Mouse (Mus musculus): Measurements from ENCODE around the gene Zfp853. TPM values are rescaled to one million over a fixed set of nuclear protein-coding genes. Genes with fewer than 3 reads are reported as not detected.
A peak's percentile ranks its signal among the peaks of the same experiment; 100 is the strongest.

The Zfp853 gene
- polyA plus RNA-seq, 1 experiment: not detected

- Histone ChIP-seq H3K27ac (ENCODE audit: control insufficient read depth, insufficient read depth, low read depth, low read length) (no peak overlapping the region), H3K36me3 (ENCODE audit: control insufficient read depth, insufficient read depth, low read length) (no peaks in the 10 kb centered on the region), H3K4me1 (ENCODE audit: control insufficient read depth, insufficient read depth, low read length) (peaks cover 14% of the 10 kb centered on the region), H3K4me3 (ENCODE audit: control insufficient read depth, low read depth, low read length) (no peak overlapping the region), H3K27me3 (ENCODE audit: control insufficient read depth, insufficient read depth, low read length) (no peaks in the 10 kb centered on the region)
- TF ChIP-seq POLR2A (IDR thresholded peaks at IDR 0.05; ENCODE audit: control insufficient read depth, low read depth, low read length) (no peak), CTCF (IDR thresholded peaks at IDR 0.05; ENCODE audit: control insufficient read depth, insufficient read depth, insufficient replicate concordance, low read depth, low read length) (no peak)
Observed at GRCm38 (mm10) chr5:143272540-143273330, 20.7 kb downstream of the Zfp853 start.

DNA sequence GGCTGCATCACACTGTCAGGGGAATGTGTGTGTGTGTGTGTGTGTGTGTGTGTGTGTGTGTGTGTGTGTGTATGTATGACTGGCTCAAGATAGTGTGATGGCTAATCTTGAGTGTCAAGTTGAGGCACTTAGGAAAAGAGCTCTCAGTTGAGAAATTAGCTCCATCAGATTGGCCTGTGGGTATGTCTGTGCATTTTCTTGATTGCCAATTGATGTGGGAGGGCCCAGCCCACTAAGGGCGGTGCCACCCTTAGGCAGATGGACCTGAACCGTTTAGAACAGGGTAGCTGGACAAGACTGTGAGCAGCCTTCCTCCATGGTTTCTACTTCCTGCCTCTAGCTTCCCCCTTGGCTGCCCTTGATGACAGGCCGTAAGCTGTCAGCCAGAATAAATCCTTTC, 21.3 kb downstream of the Zfp853 start:
- H3K4me1 ChIP-seq (ENCODE audit: control insufficient read depth, insufficient read depth, low read length): peaks cover 14% of the 10 kb centered on the region
- no peaks in the 10 kb centered on the region for H3K36me3 ChIP-seq (ENCODE audit: control insufficient read depth, insufficient read depth, low read length)
- H3K4me3 ChIP-seq (ENCODE audit: control insufficient read depth, low read depth, low read length): no peak overlapping the region
- TF ChIP-seq POLR2A (IDR thresholded peaks at IDR 0.05; ENCODE audit: control insufficient read depth, low read depth, low read length) (no peak), CTCF (IDR thresholded peaks at IDR 0.05; ENCODE audit: control insufficient read depth, insufficient read depth, insufficient replicate concordance, low read depth, low read length) (no peak)
- H3K27me3 ChIP-seq (ENCODE audit: control insufficient read depth, insufficient read depth, low read length): no peaks in the 10 kb centered on the region
- H3K27ac ChIP-seq (ENCODE audit: control insufficient read depth, insufficient read depth, low read depth, low read length): no peak overlapping the region

DNA sequence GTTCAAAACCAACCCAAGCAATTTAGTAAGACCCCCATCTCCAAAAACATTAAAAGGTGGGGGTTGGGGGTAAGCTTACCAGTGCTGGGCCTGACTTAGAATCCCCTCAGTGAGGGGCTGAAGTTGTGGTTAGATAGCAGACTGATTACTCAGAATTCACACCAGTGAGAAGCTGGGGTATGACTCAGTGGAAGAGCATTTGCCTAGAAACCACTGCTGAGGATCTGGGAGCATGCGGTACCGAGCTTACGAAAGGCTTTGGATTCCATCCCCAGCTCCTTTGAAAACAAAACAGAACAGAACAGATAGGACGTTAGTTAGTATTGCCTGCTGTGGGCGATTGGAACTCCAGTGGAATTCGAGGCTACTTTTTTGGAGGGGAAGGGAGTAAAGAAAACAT, 21.8 kb downstream of the Zfp853 start:
- peaks cover 14% of the 10 kb centered on the region for H3K4me1 ChIP-seq (ENCODE audit: control insufficient read depth, insufficient read depth, low read length)
- TF ChIP-seq CTCF (IDR thresholded peaks at IDR 0.05; ENCODE audit: control insufficient read depth, insufficient read depth, insufficient replicate concordance, low read depth, low read length): no peak
- no peak for TF ChIP-seq POLR2A (IDR thresholded peaks at IDR 0.05; ENCODE audit: control insufficient read depth, low read depth, low read length)
- no peaks in the 10 kb centered on the region for H3K27me3 ChIP-seq (ENCODE audit: control insufficient read depth, insufficient read depth, low read length)
- no peaks in the 10 kb centered on the region for H3K36me3 ChIP-seq (ENCODE audit: control insufficient read depth, insufficient read depth, low read length)
- no peak overlapping the region for H3K4me3 ChIP-seq (ENCODE audit: control insufficient read depth, low read depth, low read length)
- H3K27ac ChIP-seq (ENCODE audit: control insufficient read depth, insufficient read depth, low read depth, low read length): no peak overlapping the region

DNA sequence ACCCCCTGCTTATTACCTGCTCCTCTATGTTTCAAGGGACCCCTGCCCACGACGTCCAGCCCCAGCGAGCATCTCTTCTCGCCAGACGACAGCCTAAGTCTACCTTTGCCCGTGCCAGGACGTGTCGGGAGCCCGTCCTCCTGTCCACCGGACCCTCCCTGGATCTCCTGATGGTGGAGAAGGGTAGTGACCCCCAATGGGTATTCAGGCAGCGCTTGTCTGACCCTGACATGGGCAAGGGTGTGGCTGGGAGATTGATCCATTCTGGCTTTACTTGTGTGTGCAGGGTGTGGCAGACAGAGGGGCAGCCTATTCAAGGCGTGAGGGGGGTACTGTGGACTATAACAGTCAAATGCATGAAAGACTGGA, 23.3 kb downstream of the Zfp853 start:
- Histone ChIP-seq H3K4me3 (ENCODE audit: control insufficient read depth, low read depth, low read length) (peak overlapping the region; percentile 89), H3K27me3 (ENCODE audit: control insufficient read depth, insufficient read depth, low read length) (no peaks in the 10 kb centered on the region), H3K27ac (ENCODE audit: control insufficient read depth, insufficient read depth, low read depth, low read length) (no peak overlapping the region), H3K36me3 (ENCODE audit: control insufficient read depth, insufficient read depth, low read length) (no peaks in the 10 kb centered on the region), H3K4me1 (ENCODE audit: control insufficient read depth, insufficient read depth, low read length) (peaks cover 14% of the 10 kb centered on the region)
- TF ChIP-seq CTCF (IDR thresholded peaks at IDR 0.05; ENCODE audit: control insufficient read depth, insufficient read depth, insufficient replicate concordance, low read depth, low read length) (no peak), POLR2A (IDR thresholded peaks at IDR 0.05; ENCODE audit: control insufficient read depth, low read depth, low read length) (no peak)

DNA sequence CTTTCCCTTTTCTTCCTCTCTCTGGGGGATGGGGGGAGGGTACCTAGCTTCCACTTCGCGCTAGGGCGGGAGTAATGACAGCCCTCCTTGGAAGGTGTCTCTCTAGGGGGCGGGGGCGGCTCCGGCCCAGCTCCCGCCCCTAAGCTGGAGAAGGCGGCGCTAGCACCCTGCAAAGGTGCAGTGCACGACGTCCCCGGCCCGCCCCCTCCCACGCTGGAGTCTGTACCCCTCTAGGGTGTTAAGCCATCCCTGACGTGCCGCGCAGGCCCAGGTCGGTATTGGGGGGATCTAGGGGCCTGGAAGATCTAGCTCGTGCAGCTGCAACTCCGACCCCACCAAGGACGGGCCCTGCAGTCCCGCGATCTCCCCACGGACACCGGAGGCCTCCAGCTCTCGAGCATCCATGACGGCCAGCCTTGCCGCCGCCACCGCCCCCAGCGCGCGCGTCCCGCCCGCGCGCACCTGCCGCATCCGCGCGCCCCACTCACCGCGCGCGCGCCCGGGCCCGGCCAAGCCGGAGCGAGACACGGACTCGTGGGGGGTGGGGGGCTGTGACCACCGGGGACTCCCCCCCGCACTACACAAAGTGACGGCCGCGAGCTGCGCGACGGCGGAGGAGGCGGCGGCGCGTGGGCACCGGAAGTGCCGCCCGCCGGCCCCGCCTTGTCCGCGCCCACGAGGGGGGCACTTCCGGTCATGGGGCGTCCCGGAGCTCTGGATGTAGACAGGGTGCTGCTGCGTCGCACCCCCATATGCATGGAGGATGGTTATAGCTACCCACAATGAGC, 23.9 kb downstream of the Zfp853 start, which contains the start of gene Zfp316:
Zfp316 (minus strand) TSS at position 660 of the 788 bp plus-strand sequence.
- no peak within 1 kb of the TSS for H3K27ac ChIP-seq (ENCODE audit: control insufficient read depth, insufficient read depth, low read depth, low read length)
- H3K36me3 ChIP-seq (ENCODE audit: control insufficient read depth, insufficient read depth, low read length): no peaks in the 10 kb centered on the region
- TF ChIP-seq CTCF (IDR thresholded peaks at IDR 0.05; ENCODE audit: control insufficient read depth, insufficient read depth, insufficient replicate concordance, low read depth, low read length) (no peak), POLR2A (IDR thresholded peaks at IDR 0.05; ENCODE audit: control insufficient read depth, low read depth, low read length) (peak; percentile 12; the same call in 1 of the 2 replicates)
- peak within 1 kb of the TSS; percentile 89 for H3K4me3 ChIP-seq (ENCODE audit: control insufficient read depth, low read depth, low read length)
- no peaks in the 10 kb centered on the region for H3K27me3 ChIP-seq (ENCODE audit: control insufficient read depth, insufficient read depth, low read length)
- peaks cover 14% of the 10 kb centered on the region for H3K4me1 ChIP-seq (ENCODE audit: control insufficient read depth, insufficient read depth, low read length)

GRCm38 (mm10) chr5:143268985-143269362, 24.4 kb downstream of the Zfp853 start:
- no peak overlapping the region for H3K27ac ChIP-seq (ENCODE audit: control insufficient read depth, insufficient read depth, low read depth, low read length)
- TF ChIP-seq POLR2A (IDR thresholded peaks at IDR 0.05; ENCODE audit: control insufficient read depth, low read depth, low read length) (no peak), CTCF (IDR thresholded peaks at IDR 0.05; ENCODE audit: control insufficient read depth, insufficient read depth, insufficient replicate concordance, low read depth, low read length) (no peak)
- no peaks in the 10 kb centered on the region for H3K36me3 ChIP-seq (ENCODE audit: control insufficient read depth, insufficient read depth, low read length)

DNA sequence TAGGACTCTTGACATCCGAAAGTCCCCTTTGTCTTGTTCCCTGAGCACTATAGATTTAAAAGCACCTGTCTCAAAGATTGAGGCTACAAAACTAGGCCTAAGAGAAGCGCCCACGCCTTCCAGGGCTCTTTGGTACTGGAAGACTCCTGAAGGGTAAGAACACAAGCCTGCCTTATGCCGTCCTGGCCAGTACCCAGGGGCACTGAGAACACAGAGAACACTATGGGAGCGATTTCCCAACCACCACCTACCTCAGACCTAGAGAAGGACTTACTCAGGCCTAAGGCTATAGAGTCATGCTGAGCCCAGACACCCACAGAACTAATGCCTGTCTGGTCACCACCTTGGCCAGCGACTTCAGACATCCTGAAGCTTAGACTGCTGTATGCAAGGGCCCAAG, 26.6 kb downstream of the Zfp853 start:
- TF ChIP-seq CTCF (IDR thresholded peaks at IDR 0.05; ENCODE audit: control insufficient read depth, insufficient read depth, insufficient replicate concordance, low read depth, low read length): no peak
- TF ChIP-seq POLR2A (IDR thresholded peaks at IDR 0.05; ENCODE audit: control insufficient read depth, low read depth, low read length): no peak
- H3K36me3 ChIP-seq (ENCODE audit: control insufficient read depth, insufficient read depth, low read length): no peaks in the 10 kb centered on the region

More at GRCm38 (mm10) chr5:143268985-143269362, 24.4 kb downstream of the Zfp853 start:
- H3K27me3 ChIP-seq (ENCODE audit: control insufficient read depth, insufficient read depth, low read length): no peaks in the 10 kb centered on the region
- peak overlapping the region; percentile 89 for H3K4me3 ChIP-seq (ENCODE audit: control insufficient read depth, low read depth, low read length)
- peaks cover 14% of the 10 kb centered on the region for H3K4me1 ChIP-seq (ENCODE audit: control insufficient read depth, insufficient read depth, low read length)

More for the DNA sequence above, 26.6 kb downstream of the Zfp853 start:
- Histone ChIP-seq H3K4me3 (ENCODE audit: control insufficient read depth, low read depth, low read length) (no peak overlapping the region), H3K27me3 (ENCODE audit: control insufficient read depth, insufficient read depth, low read length) (no peaks in the 10 kb centered on the region), H3K4me1 (ENCODE audit: control insufficient read depth, insufficient read depth, low read length) (peaks cover 14% of the 10 kb centered on the region), H3K27ac (ENCODE audit: control insufficient read depth, insufficient read depth, low read depth, low read length) (no peak overlapping the region)

All from testis, adult 2 months (tissue).